Mouse (Mus musculus): ENCODE data around the gene Dync1i2. TPM values are rescaled to one million over a fixed set of nuclear protein-coding genes. Genes with fewer than 3 reads are reported as not detected.

The Dync1i2 gene
- polyA plus RNA-seq, 1 experiment = 144 TPM

DNA sequence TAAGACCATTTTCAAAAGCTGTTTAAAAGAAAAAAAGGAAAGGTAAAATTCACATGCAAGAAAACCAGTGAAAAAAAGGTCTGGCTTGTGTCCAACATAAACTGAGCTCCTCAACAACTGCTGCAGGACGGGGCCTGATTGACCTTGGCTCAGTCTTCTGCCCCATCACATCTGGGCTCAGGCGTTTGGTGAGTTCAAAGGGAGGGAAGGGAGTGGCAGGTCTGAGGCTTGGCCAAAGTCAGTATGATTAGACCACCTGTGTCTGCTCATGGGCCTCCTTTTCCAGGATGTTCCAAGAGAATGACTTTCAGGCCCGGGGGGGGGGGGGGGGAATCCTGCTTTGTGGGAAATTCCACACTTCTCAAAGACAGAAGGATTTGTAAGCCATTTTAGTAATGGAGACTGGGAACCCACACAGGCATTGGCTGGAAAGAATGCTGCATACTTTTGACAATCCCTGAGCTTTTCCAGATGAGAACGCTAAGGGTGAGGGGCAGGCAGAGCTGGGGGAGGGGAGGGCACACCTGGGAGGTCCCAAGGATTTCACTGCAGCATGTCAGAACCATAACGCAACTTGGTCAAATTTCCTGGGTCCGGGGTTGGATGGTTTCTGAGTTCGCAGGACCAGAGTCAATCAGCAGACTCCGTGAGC lies 30.8 kb upstream of the Dync1i2 start:
- H3K4me1 ChIP-seq (ENCODE audit: control insufficient read depth, insufficient read depth, low read length) = no peaks in the 10 kb centered on the region
- TF ChIP-seq CTCF (IDR thresholded peaks at IDR 0.05; ENCODE audit: low read depth, low read length) (no peak), POLR2A (IDR thresholded peaks at IDR 0.05; ENCODE audit: borderline replicate concordance, low read depth, low read length) (no peak)

DNA sequence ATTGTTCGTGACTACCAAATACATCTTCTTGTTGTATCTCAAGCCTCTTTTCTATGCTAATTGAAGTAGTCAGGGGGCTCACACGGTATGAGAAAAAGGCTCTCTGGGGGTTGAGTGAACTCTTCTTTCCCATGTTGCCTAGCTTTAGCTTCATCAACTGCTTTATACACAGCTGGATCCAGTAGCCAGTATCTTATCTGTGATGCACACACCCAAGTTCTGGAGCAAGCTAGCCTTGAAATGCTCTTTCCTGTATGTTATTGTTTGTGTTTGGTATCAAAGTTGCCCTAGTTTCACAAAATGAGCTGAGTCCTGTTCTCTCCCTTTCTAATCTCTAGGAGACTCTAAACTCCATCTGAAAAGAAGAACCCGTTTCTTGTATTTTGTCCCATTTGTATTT lies 23.6 kb upstream of the Dync1i2 start:
- H3K4me3 ChIP-seq (ENCODE audit: insufficient read depth, low read length) = no peak overlapping the region
- H3K27ac ChIP-seq (ENCODE audit: insufficient read depth, low read depth, low read length) = no peak overlapping the region
- peaks cover 2% of the 10 kb centered on the region; the same call in 1 of the 2 replicates for H3K4me1 ChIP-seq (ENCODE audit: control insufficient read depth, insufficient read depth, low read length)
- no peak for TF ChIP-seq CTCF (IDR thresholded peaks at IDR 0.05; ENCODE audit: low read depth, low read length)
- TF ChIP-seq POLR2A (IDR thresholded peaks at IDR 0.05; ENCODE audit: borderline replicate concordance, low read depth, low read length) = no peak

More for the DNA sequence above, 30.8 kb upstream of the Dync1i2 start:
- Histone ChIP-seq H3K4me3 (ENCODE audit: insufficient read depth, low read length) (no peak overlapping the region), H3K27ac (ENCODE audit: insufficient read depth, low read depth, low read length) (no peak overlapping the region)

DNA sequence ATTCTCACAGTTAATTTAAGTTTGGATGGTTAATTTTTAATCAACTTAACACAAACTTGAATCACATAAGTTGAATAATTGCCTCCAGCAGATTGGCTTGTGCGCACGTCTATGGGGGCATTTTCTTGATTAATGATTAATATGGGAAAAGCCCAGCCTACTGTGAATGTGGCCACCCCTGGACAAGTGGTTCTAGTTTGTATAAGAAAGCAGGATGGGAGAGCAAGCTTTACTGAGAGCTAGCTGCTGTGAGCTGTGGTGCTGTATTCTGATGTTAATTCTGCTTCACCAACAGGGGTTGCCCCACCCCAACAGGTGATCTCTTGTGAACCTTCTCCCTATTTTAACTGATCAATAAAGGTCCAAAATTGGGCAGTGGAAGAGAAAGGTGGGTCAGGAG lies 22.6 kb upstream of the Dync1i2 start:
- H3K4me1 ChIP-seq (ENCODE audit: control insufficient read depth, insufficient read depth, low read length) = peaks cover 2% of the 10 kb centered on the region; the same call in 1 of the 2 replicates
- H3K27ac ChIP-seq (ENCODE audit: insufficient read depth, low read depth, low read length) = no peak overlapping the region
- TF ChIP-seq CTCF (IDR thresholded peaks at IDR 0.05; ENCODE audit: low read depth, low read length) (no peak), POLR2A (IDR thresholded peaks at IDR 0.05; ENCODE audit: borderline replicate concordance, low read depth, low read length) (no peak)
- no peak overlapping the region for H3K4me3 ChIP-seq (ENCODE audit: insufficient read depth, low read length)

DNA sequence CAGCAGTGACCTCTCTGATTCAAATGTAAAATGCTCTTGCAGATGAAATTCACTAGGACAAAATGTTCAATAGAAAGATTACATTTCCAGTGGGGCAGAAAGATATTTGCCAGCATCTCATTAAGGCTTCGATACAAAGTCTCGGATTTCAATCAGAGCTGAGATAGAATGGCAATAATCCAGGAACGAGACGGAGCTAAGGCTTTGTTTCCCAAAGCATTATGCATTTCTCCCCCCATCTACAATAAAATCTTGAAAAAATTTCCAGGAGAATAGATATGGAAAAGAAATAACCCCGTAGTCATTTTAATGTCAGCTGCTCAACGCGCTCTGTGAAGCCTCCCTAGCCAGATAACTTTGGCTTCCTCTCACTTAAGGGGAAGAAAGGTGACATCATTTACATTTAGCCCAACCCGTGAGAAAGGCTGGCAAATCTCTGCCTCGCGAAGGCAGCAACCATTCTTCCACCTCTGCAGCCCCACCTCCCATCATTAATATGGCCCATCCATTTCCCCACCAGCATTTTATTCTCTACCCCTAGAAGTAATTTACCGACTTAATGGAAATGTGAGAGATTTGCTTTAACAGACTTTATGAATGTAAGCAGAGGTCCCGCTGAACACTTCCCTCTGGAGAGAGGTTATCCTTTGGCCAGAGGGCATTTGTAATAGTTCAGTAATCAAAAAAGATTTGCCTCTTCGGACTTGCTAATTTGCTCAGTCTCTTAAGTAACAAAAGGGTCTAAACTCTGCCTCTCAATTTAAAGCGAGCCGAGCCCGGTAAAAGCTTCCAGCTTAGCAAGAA lies 19.9 kb upstream of the Dync1i2 start:
- Histone ChIP-seq H3K4me3 (ENCODE audit: insufficient read depth, low read length) (no peak overlapping the region), H3K27ac (ENCODE audit: insufficient read depth, low read depth, low read length) (no peak overlapping the region), H3K4me1 (ENCODE audit: control insufficient read depth, insufficient read depth, low read length) (peaks cover 10% of the 10 kb centered on the region)
- TF ChIP-seq POLR2A (IDR thresholded peaks at IDR 0.05; ENCODE audit: borderline replicate concordance, low read depth, low read length) = no peak
- TF ChIP-seq CTCF (IDR thresholded peaks at IDR 0.05; ENCODE audit: low read depth, low read length) = no peak

DNA sequence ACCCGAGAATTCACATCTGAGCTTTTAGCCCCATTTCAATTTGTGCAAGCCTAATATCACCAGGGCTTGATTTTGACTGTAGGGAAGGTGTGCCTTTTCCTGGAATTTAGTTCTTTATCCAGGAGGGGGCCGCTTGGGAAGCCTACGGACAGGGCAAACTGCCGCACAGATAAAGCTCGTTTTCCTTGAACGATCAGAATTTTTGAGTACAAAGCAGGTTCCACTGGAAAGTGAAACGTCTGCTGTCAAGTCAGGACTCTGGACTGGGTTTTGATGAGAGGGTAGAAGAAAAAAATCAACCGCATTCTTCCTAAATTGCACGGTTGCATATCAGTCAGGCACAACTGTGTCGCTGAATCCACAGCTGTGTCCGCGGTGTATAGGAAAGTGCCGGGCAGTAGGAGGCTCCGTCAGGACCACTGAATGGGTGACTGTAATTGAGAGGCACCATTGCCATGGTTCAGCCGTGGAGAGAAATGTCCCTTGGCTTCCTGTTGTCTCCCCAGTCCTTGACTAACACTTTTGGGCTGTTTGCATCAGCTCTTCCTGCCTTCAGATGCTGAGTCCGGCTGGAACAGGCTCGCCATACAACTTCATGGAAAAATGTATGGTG lies 19.2 kb upstream of the Dync1i2 start:
- Histone ChIP-seq H3K4me3 (ENCODE audit: insufficient read depth, low read length) (no peak overlapping the region), H3K4me1 (ENCODE audit: control insufficient read depth, insufficient read depth, low read length) (peaks cover 10% of the 10 kb centered on the region)
- TF ChIP-seq CTCF (IDR thresholded peaks at IDR 0.05; ENCODE audit: low read depth, low read length) = no peak
- TF ChIP-seq POLR2A (IDR thresholded peaks at IDR 0.05; ENCODE audit: borderline replicate concordance, low read depth, low read length) = no peak

DNA sequence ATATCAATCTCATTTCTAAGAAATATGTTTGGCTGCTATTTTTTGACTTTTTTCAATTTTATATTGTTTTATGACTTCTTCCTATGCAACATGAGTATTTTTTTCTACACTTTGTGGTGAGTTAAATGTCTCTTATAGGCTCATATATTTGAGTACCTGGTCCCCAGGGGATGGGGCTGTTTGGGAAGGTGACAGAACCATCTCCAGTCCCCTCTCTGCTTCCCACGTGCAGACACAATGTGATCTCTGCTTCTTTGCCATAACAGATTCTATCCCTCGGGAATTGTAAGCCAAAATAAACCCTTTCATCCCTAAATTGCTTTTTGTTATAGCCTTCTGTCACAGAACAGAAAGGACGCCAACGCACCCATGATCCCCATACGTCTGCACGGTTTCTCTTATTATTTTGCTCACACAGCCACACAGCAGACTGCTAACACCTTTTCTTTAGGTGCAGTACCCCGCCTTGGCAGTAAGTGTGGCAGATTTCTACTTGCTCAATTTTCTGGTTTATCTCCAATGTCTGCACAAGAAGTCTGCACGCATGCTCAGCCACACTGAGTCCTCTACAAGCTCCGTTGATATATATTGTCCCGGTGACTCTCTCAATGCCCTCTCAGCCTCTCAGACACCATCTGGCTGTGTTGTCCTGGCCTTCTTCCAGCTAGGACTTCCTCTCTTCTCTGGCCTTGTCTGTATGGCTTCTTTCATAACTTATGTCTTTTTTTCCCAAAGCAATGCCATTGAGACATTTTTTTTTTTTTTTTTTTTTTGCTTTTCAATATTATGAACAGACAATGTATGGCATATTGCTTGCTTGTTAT lies 17.2 kb upstream of the Dync1i2 start:
- TF ChIP-seq POLR2A (IDR thresholded peaks at IDR 0.05; ENCODE audit: borderline replicate concordance, low read depth, low read length) = no peak
- TF ChIP-seq CTCF (IDR thresholded peaks at IDR 0.05; ENCODE audit: low read depth, low read length) = no peak
- Histone ChIP-seq H3K4me1 (ENCODE audit: control insufficient read depth, insufficient read depth, low read length) (peaks cover 10% of the 10 kb centered on the region), H3K27ac (ENCODE audit: insufficient read depth, low read depth, low read length) (no peak overlapping the region), H3K4me3 (ENCODE audit: insufficient read depth, low read length) (no peak overlapping the region)

More for the DNA sequence above, 19.2 kb upstream of the Dync1i2 start:
- no peak overlapping the region for H3K27ac ChIP-seq (ENCODE audit: insufficient read depth, low read depth, low read length)

DNA sequence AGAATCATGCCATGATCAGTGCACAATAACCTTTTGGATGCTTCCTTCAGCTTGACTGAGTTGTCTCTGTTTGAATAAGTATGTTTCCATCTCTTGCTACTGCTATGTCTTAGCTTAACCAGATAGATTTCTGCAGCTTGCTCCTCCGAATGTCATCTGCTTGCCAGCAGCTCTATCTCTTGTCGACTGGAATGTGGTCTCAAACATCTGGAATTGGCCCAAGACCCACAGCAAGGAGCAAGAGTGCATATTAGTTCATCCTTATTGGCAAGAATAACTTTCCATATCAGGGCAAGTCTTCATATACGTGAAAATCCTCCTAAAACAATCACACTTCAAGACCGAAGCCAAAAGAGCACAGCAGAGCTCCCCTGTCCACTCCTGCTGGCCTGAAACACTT lies 14.6 kb upstream of the Dync1i2 start:
- H3K4me1 ChIP-seq (ENCODE audit: control insufficient read depth, insufficient read depth, low read length) = peaks cover 8% of the 10 kb centered on the region
- no peak overlapping the region for H3K4me3 ChIP-seq (ENCODE audit: insufficient read depth, low read length)
- no peak overlapping the region for H3K27ac ChIP-seq (ENCODE audit: insufficient read depth, low read depth, low read length)
- TF ChIP-seq POLR2A (IDR thresholded peaks at IDR 0.05; ENCODE audit: borderline replicate concordance, low read depth, low read length) = no peak
- no peak for TF ChIP-seq CTCF (IDR thresholded peaks at IDR 0.05; ENCODE audit: low read depth, low read length)

DNA sequence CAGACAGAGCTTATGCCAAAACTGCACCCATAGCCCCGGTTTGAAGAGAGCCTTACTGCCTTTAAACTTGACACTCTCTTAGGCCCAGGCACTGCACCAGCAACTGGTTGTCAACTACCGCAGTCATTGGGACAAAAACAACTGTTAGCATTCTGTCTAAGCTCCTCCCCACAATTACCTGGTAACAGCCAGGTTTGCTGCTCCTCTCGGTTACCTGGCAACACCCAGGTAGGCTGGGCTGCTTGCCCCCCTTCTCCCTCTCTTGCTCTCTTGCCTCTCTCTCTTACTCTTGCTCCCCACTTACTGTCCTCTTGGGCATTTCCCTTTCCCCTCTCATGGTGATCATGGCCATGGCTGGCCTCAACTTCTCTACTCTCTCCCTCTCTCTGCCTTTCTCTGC lies 12.6 kb upstream of the Dync1i2 start:
- Histone ChIP-seq H3K4me1 (ENCODE audit: control insufficient read depth, insufficient read depth, low read length) (peaks cover 8% of the 10 kb centered on the region), H3K27ac (ENCODE audit: insufficient read depth, low read depth, low read length) (no peak overlapping the region), H3K4me3 (ENCODE audit: insufficient read depth, low read length) (no peak overlapping the region)
- TF ChIP-seq CTCF (IDR thresholded peaks at IDR 0.05; ENCODE audit: low read depth, low read length) = no peak
- TF ChIP-seq POLR2A (IDR thresholded peaks at IDR 0.05; ENCODE audit: borderline replicate concordance, low read depth, low read length) = no peak

DNA sequence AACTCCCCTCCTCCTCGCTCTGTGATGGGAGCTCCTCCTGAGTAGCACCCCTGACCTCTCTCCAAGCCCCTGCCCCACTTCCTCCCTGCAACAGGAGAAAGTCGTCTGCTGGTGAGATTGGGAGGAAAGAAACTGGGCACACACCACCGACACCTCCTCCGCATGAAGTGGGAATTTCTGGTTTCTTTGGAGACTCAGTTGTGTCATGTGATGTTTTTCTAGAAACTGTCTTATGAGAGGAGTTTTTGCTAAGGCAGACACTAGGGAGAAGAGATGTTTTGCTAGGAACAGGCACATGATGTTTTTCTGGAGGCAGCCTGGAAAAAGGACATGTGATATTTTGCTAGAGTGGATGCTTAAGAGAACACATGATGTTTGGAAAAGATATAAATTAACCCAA lies 11.0 kb upstream of the Dync1i2 start:
- no peak for TF ChIP-seq CTCF (IDR thresholded peaks at IDR 0.05; ENCODE audit: low read depth, low read length)
- TF ChIP-seq POLR2A (IDR thresholded peaks at IDR 0.05; ENCODE audit: borderline replicate concordance, low read depth, low read length) = no peak
- H3K4me1 ChIP-seq (ENCODE audit: control insufficient read depth, insufficient read depth, low read length) = no peaks in the 10 kb centered on the region
- no peak overlapping the region for H3K4me3 ChIP-seq (ENCODE audit: insufficient read depth, low read length)
- H3K27ac ChIP-seq (ENCODE audit: insufficient read depth, low read depth, low read length) = no peak overlapping the region
